Mouse (Mus musculus) embryo, embryonic 9.5 days (tissue): Measurements from ENCODE around the gene Lrrtm4.

ENCODE experiments used
- DNase-seq: peaks from one replicate; pipeline ENCODE4 v3.0.0-alpha.2; 2017; ENCODE audit errors: extremely low spot score

Gene Lrrtm4

DNA sequence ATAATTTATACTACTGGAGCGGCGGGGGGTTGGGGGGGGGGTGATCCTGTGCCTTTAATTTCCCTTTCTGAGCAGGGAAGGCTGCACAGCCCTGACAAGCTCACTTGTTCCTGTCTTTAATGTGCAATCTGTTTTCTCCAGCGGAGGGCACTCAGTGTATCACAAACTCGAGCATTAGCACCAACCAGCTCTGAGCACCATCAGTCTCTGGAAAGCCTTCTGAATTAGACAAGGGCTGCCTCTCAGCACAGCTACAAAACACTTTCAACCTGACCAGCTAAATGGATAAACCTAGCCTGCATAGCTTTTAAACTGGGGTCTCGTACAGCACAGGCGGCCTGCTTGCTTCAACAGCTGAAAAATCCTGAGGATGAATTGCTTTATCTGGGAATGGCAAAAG is at the start of gene Lrrtm4:
Gene Lrrtm4, plus strand, starts transcription at position 113 of the 400 bp plus-strand sequence.
- peak; percentile 35 for DNase-seq

DNA sequence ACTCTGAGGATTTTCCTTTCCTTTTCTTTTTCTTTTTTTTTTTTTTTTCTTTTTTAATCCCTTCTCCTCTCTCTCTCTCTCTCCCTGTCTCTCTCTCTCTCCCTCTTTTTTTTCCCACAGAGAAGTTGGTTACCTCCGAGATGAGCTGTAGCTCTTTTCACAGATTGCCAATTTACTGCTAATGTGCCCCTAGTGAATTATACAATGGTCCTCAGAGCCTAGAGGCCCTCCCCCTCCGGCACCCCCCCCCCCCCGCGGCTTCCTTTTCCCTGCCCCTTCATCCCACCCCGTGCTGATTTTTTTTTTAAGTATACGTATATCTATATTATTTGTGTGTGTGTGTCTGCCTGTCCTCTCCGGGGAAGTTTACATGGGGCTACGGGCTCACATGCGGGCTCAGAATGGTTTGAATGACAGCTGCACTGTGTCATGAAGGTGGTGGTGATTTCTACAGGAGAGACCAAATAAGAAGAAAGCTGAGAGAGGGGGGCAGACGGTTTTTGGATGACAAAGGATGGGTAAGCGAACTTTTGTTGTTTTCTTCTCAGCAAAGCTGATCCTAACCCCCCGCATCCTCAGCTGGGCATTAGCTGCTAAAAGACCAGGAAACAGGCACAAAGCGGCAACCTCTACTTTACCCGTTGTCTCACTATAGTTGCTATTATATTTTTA is 648 bp downstream of the Lrrtm4 start:
- DNase-seq: peak; percentile 31

- DNase-seq: no peak
These were observed 1.2 kb downstream of the Lrrtm4 start for GRCm38 (mm10) chr6:80019861-80020230.

- DNase-seq: no peak
These were observed 38.2 kb downstream of the Lrrtm4 start for GRCm38 (mm10) chr6:80056849-80057248.

- no peak for DNase-seq
These were observed 59.3 kb downstream of the Lrrtm4 start for GRCm38 (mm10) chr6:80078001-80078400.

DNA sequence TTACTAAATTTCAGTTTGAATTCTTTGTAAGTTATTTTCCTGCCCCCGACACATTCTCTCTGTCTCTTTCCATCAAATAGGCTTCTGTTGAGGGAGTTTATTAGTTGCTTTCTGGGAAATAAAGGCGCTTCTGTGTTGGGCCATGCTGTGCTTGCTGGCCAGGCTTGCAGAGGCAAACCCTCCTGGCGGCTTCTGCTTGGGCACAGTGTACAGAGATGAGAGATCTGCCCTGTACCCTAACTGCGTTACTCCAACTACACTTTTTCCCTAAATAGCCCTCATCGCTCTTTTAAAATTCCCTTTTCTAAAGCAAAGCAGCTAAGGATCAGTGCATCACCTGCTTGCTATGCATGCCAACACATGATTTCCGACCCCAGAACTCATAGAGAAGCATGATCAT is 60.6 kb downstream of the Lrrtm4 start:
- DNase-seq: no peak

DNA sequence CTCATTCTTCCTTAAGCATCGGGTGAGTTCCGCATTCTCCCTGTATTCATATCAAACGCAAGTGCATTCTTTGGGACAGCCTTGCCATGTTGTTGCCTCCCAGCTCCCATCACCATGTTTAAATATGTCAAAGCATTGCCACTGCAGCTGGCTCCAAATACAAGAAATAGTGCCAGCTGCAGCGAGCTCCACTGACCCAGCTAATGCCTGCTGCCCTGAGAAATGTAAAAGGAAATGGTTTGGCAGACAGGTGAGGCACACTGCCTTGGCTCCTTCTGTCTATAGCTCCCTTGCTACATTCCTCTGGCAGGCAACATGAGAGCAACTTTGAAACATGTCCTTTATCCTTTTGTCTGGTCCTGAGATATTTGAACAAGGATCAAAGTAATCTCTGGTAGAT is 76.2 kb downstream of the Lrrtm4 start:
- DNase-seq: no peak

DNA sequence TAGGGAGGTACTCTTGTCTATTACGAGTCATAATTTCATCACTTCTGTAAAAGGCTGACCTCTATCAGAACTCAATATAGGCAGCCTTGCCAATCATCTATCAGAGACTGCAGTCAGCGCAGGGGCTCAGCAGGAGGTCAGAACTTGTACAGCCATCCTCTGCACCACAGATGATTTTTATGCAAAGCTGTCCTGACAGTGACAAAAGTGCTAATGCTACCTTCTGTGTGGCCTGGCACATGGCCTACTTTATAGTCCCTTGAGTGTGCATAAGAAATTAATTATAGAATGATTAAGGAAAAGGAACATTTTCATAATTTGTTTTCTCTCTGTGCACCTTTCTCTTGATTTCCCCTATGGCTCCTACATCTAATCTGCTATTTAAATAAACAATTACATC is 86.7 kb downstream of the Lrrtm4 start:
- DNase-seq: no peak

DNA sequence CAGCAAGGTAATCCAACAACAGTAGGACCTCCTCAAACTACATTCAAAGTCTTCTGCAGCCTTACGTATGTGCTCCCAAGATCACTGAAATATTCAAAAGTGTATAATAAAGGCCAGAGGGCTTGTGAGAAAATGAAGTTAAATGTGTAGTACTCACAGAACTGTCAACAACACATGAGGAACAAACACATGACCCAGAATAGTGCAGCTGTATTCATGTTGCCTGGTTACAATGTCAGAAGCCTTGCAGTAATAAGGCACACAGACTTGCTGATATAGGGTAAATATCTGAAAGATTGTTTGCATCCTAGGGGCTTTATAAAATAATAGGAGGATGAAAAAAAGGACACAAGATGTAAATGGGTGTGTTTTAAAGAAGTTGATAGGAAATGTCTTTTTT is 87.2 kb downstream of the Lrrtm4 start:
- no peak for DNase-seq

DNA sequence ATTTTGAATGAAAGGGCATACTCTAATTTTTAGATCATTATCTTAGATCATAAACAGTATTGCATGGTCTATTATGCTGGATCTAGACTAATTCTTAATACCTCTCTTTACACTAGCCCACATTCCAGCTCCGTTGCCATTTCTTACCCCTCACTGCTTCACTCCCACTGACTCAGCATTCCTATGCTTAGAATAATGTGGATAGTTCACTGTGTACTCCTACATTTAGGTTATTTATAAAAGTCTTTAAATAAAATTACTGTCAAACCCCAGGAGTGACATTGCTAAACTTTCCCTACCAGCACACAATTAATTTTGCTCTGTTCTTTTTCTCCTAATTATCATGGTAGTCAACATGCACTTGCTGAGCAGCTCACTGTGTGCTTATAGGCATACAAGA is 107.7 kb downstream of the Lrrtm4 start:
- no peak for DNase-seq

DNA sequence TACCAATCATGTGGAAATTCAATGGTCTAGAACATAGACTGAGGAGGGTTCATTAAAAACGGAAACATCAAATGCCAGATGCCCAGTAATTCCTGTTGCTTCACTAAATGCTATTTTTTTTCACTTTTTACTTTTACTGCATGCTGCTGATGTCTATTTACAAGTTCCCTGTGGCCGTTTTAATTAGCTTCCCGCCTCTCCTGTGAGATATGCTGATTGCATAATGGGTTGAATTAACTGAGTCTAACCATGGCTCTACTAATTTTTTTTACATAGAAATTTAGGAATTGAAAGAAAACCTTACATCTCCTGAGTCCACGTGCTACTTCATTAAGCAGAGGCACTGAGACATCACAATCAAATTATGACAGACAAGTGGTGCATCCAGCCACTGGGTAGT is 143.9 kb downstream of the Lrrtm4 start:
- DNase-seq: no peak

DNA sequence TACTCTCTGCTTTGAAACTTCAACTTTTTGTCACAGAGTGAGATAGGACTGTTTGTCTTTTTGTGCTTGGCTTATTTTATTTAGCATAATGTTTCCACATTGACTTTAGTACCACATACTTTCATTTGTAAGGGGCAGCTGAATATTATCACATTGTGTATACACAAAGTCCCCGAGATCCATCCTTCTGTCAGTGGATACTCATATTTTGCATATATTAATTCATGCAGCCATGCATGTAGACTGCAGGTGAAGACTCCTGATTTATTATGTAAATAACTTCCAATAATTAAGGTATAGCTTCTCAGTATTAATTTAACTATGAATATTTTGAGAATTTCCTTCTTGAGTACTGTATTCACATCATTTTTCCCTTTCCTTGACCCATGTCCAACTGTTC is 163.2 kb downstream of the Lrrtm4 start:
- DNase-seq: no peak

GRCm38 (mm10) chr6:80182353-80182752 is 163.7 kb downstream of the Lrrtm4 start:
- no peak for DNase-seq

GRCm38 (mm10) chr6:80185489-80186113 is 166.9 kb downstream of the Lrrtm4 start:
- no peak for DNase-seq

DNA sequence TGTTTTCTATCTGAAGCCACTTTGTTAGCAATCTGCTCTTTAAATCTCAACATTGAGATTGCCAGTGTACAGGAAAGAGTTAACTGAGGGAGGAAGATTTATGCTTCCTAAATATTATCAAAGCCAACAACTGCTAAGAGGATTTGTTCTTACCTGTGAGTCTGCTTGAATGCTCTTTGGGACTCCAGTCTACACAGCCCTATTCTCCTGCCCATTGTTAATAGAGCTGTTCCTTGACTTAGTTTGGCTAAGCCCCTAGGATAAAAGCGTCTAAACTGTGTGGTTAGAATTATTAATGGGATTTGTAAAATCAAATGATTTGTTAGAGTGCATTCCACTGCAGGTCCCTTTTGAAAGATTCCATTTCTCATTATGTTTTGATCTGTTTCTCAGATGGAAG is 168.1 kb downstream of the Lrrtm4 start:
- no peak for DNase-seq

DNA sequence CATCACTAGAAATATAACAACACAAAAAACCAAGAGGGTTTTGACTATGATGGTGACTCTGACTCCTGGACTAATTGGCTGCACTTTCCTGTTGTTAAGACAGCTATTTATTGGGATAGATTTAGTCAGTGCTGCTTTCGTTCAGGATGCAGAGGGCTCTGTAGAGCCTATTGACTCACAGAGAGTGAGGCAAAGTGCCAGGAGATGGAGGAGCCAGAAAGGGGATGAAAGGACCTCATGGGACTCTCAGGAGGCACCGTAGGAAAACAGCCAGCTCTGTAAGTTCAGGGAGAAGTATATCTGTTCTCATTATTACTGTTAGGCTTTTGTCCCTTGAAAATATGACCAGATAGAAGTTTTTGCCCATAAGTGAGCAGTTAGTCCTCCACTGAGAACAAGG is 190.8 kb downstream of the Lrrtm4 start:
- no peak for DNase-seq

DNA sequence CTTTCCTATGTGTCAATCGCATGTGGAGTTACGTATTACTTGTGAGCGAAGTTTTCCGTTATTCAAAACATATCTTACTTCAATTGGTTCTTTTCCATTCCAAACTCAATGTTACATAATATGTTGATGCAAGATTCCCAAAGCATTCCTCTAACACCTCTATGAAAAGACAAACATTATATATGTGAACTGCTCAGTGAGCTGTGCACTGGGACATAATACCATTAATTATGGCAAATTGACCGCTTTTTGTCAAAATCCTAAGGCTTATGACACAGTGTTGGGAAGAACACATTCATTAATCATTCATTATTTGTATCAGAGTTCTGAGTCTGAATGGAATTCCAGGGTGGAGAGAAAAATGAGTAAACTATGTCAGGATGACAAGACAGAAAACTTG is 191.6 kb downstream of the Lrrtm4 start:
- DNase-seq: no peak

GRCm38 (mm10) chr6:80261595-80261994 is 242.9 kb downstream of the Lrrtm4 start:
- DNase-seq: no peak

DNA sequence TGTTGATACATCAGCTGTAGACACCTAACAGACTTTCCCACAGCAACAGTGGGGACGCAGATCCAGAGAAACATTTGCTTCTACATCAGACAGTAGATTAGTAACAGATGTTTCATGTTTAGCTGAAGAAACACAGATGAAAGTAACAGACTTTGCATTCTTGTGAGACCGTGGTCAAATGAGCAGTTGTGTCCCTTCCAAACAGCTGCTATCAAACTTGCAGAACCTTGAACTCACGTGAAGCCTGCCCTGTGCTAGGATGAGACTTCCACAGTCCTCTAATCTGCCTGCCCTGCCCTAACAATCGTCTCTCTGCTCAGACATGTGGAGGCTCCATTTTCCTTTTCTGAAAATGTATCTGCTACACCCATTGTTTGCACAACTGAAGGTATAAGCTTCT is 245.3 kb downstream of the Lrrtm4 start:
- DNase-seq: no peak

DNA sequence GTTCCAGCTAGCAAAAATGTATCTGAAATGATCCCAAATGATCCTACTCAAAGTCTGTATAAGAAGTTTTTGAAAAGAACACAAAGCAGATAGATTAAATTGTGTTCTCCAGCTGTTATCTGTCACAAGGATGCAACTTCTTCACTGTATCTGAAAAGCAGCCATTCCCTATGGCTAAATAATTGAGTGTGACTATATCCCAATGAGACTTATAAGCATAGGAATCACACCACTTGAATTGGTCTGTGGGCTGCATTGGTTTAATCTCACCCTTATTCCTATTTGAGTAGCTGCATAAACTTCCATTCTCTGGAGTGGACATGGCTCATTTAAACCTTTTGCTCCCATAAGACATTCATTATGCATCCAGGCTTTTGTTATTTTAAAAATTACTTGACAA is 245.9 kb downstream of the Lrrtm4 start:
- DNase-seq: no peak

DNA sequence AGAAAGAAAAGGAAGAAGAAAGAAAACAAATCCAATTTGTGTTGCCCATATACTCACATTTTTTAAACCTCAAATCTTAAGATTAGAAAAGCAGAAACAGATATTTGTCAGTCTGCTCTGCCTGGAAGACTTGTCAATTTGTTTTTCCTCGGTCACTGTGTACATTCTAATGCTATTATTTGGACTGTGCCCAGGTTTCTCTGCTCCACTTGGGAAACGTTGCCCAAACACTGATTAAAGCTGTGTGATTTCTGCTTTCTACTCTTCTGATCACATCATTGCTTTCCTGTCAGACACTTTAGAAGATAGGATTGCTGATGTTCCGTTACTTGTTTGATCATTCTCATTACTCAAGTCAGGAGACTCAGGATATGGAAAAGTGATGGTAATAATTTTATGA is 247.1 kb downstream of the Lrrtm4 start:
- DNase-seq: no peak

DNA sequence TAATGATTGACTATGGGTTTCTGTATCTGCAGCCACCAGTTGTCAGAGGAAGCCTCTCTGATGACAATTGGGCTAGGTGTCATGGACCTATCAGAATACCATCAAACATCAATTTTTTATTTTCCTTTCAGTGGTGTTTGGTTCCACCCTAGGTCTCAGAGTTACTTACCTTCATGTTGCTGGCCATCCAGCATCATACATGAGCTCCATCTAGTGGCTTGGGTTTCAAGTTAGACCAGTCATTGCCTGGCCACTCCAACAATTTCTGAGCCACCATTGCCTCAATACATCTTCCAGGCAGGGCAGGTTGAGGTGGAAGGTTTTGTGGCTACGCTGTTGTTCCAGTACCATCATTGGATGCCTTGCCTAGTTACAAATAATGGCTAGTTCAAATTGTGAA is 268.3 kb downstream of the Lrrtm4 start:
- DNase-seq: no peak

DNA sequence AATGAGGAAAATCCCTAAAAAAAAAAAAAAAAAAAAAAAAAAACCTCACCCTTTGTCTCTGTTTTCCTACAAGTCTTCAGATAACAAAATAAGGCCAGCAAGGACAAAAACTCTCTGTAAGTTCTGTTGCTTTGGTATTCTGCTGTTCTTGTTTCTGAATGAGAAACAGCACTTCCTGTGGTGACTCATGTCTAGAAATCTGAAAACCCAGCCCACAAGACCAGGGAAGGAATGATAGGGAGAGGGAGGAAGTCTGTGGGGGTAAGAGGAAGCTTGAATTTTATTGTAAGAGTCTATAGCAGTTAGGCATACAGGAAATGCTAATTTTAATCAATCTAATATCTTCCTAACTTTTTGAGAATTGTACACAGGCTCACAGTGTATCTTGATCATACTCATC is 283.2 kb downstream of the Lrrtm4 start:
- no peak for DNase-seq

GRCm38 (mm10) chr6:80303568-80303967 is 284.9 kb downstream of the Lrrtm4 start:
- DNase-seq: no peak
